Comparison of ENCODE assay signal across 14 mouse cellular contexts in genomic region chr9:57956838-57957236, GRCm38 (mm10). TPM values are rescaled to one million over a fixed set of nuclear protein-coding genes. Genes with fewer than 3 reads are reported as not detected.
DNase-seq lines count a peak whose midpoint lies in the region; ATAC-seq lines count a peak whose summit lies in the region.
"Had no signal": no experiment of that assay in that cellular context is flagged by ENCODE, and none has a peak within 500 bp of the region (broad histone marks: within the 10 kb centered on the region; RNA-seq: fewer than 3 reads in every experiment).

No protein-coding gene starts in this region.

- H3K4me3 ChIP-seq in stomach, embryonic 16.5 days (replicated peaks; ENCODE audit: low read length) = no peak overlapping the region
- H3K4me3 ChIP-seq: heart, embryonic 12.5 days; hindbrain, embryonic 13.5 days; limb, embryonic 12.5 days; midbrain, embryonic 12.5 days; neural tube, embryonic 15.5 days had no signal

- DNase-seq in A20 (ENCODE audit: low read depth, low spot score) = peak; percentile 88
- DNase-seq in CD4-positive, CD25-positive, alpha-beta regulatory T cell, adult 2 months (ENCODE audit: low read depth, low spot score) = peak; percentile 61
- DNase-seq in cerebellum, postnatal 4 days (ENCODE audit: low spot score in 2 of 2) = no peak
- no peak for DNase-seq in lung, adult 18-20 months
- DNase-seq in cerebellum, adult 11-12 months = no peak
- DNase-seq: lung, embryonic 14.5 days had no signal

- peaks cover 7% of the 10 kb centered on the region; the same call in 1 of the 2 replicates for H3K4me1 ChIP-seq in stomach, embryonic 16.5 days (ENCODE audit: control insufficient read depth, insufficient read depth, low read length)

- H3K9ac ChIP-seq in stomach, embryonic 16.5 days (ENCODE audit: low read length) = no peak overlapping the region
- H3K9ac ChIP-seq: heart, embryonic 12.5 days; hindbrain, embryonic 13.5 days; limb, embryonic 12.5 days; lung, embryonic 14.5 days; midbrain, embryonic 12.5 days; neural tube, embryonic 15.5 days had no signal

- no peaks in the 10 kb centered on the region for H3K36me3 ChIP-seq in stomach, embryonic 16.5 days (ENCODE audit: control insufficient read depth, insufficient read depth, low read length)
- H3K36me3 ChIP-seq: heart, embryonic 12.5 days; limb, embryonic 12.5 days had no signal

- H3K4me2 ChIP-seq in stomach, embryonic 16.5 days (ENCODE audit: low read depth, low read length) = no peak overlapping the region
- H3K4me2 ChIP-seq: heart, embryonic 12.5 days; hindbrain, embryonic 13.5 days; limb, embryonic 12.5 days; lung, embryonic 14.5 days; midbrain, embryonic 12.5 days; neural tube, embryonic 15.5 days had no signal

- WGBS in stomach, embryonic 16.5 days = 64% methylated on average over 5 of the region's 5 CpGs

- ATAC-seq in inflammation-experienced regulatory T-cells, adult 6 months = peak; percentile 68
- ATAC-seq in stomach, embryonic 16.5 days (ENCODE audit: insufficient read depth, low FRiP score) = peak; percentile 62
- ATAC-seq in megakaryocyte-erythroid progenitor cell, adult 5-6 weeks (replicated peaks; ENCODE audit: low FRiP score, low TSS enrichment, poor library complexity, severe bottlenecking) = no peak

- no peaks in the 10 kb centered on the region for H3K9me3 ChIP-seq in stomach, embryonic 16.5 days (replicated peaks; ENCODE audit: control insufficient read depth, low read length)
- H3K9me3 ChIP-seq: heart, embryonic 12.5 days; hindbrain, embryonic 13.5 days; limb, embryonic 12.5 days; midbrain, embryonic 12.5 days; neural tube, embryonic 15.5 days had no signal

- no peaks in the 10 kb centered on the region for H3K27me3 ChIP-seq in stomach, embryonic 16.5 days (ENCODE audit: control insufficient read depth, insufficient read depth, low read length)
- H3K27me3 ChIP-seq: hindbrain, embryonic 13.5 days; midbrain, embryonic 12.5 days; neural tube, embryonic 15.5 days had no signal

- H3K27ac ChIP-seq in stomach, embryonic 16.5 days (ENCODE audit: low read length) = 0 out of 2 replicates have a peak overlapping the region, but pooled peaks have one; percentile 7
- H3K27ac ChIP-seq: hindbrain, embryonic 13.5 days; limb, embryonic 12.5 days; midbrain, embryonic 12.5 days; neural tube, embryonic 15.5 days had no signal

RNA-seq across cellular contexts. Expression of gene Sema7a, which starts 16.9 kb away (rescaled TPM):
- 1 to 10 TPM in 1 of 3 experiments, not detected in 2; 1.8 TPM for polyA plus RNA-seq in inflammation-experienced regulatory T-cells, adult 6 months (2017; shearing (Covaris generic))
- 0.34 and 0.65 TPM in 2 replicates for polyA plus RNA-seq in stomach, embryonic 16.5 days (2015; fragmentation: Nextera tagmentation; extraction: Ambion mirVana)
- 0.59 TPM in 1 of 2 replicates, not detected in the other for total RNA-seq in megakaryocyte-erythroid progenitor cell, adult 5-6 weeks (2014; fragmentation: Nextera tagmentation)
- not detected in 2 replicates for total RNA-seq in megakaryocyte-erythroid progenitor cell, adult 5-6 weeks (2017)

RNA-seq across cellular contexts. Expression of gene Ubl7, which starts 46.1 kb away (rescaled TPM):
- polyA plus RNA-seq in inflammation-experienced regulatory T-cells, adult 6 months (2017; shearing (Covaris generic)) = 100 to 1,000 TPM; 113 to 167 (median 131) TPM
- polyA plus RNA-seq in stomach, embryonic 16.5 days (2015; fragmentation: Nextera tagmentation; extraction: Ambion mirVana) = 82.1 and 89.2 TPM in 2 replicates
- total RNA-seq in megakaryocyte-erythroid progenitor cell, adult 5-6 weeks (2014; fragmentation: Nextera tagmentation) = 85.5 and 88.9 TPM in 2 replicates
- total RNA-seq in megakaryocyte-erythroid progenitor cell, adult 5-6 weeks (2017) = 20.6 and 20.7 TPM in 2 replicates

RNA-seq across cellular contexts. Expression of gene Cyp11a1, which starts 49.4 kb away (rescaled TPM):
- under 1 TPM in 1 of 3 experiments, not detected in 2; 0.12 TPM for polyA plus RNA-seq in inflammation-experienced regulatory T-cells, adult 6 months (2017; shearing (Covaris generic))
- 1.5 and 7.6 TPM in 2 replicates for polyA plus RNA-seq in stomach, embryonic 16.5 days (2015; fragmentation: Nextera tagmentation; extraction: Ambion mirVana)
- not detected in 2 replicates for total RNA-seq in megakaryocyte-erythroid progenitor cell, adult 5-6 weeks (2014; fragmentation: Nextera tagmentation)
- total RNA-seq in megakaryocyte-erythroid progenitor cell, adult 5-6 weeks (2017) = not detected in 2 replicates
- polyA plus RNA-seq: heart, embryonic 12.5 days had no signal

Comparison
In these comparisons a context has a peak if more than half of its experiments do, and no peak if none do; other contexts are left out.
1. DNase-seq: peak in A20 (single experiment) and CD4-positive, CD25-positive, alpha-beta regulatory T cell, adult 2 months (single experiment); none in cerebellum, postnatal 4 days (0 of 2), lung, adult 18-20 months (0 of 2) and cerebellum, adult 11-12 months (single experiment).